Mouse (Mus musculus) liver, embryonic 16.5 days (tissue): ENCODE measurements around the gene Pcx. TPM values are rescaled to one million over a fixed set of nuclear protein-coding genes. Genes with fewer than 3 reads are reported as not detected.

Source experiments
- ATAC-seq: fragments of 200-750 bp; cut with Nextera tagmentation; 2 replicates; pipeline ENCODE4 v1.8.0; 2017; ENCODE audit warnings: low read depth, mild to moderate bottlenecking, moderate number of reproducible peaks, moderate library complexity
- H3K27ac ChIP-seq: fragments of 300-500 bp; sonication (generic); 2 replicates; pipeline ENCODE4 v1.5.1; 2014; ENCODE audit warnings: mild to moderate bottlenecking, low read length
- H3K27me3 ChIP-seq: fragments of 300-500 bp; sonication (generic); 2 replicates; pipeline ENCODE4 v1.6.1; 2014; ENCODE audit warnings: low read depth, low read length, mixed read lengths; ENCODE audit not compliant: control insufficient read depth, insufficient read depth
- H3K36me3 ChIP-seq: fragments of 300-500 bp; sonication (generic); 2 replicates; pipeline ENCODE4 v1.6.1; 2014; ENCODE audit warnings: mild to moderate bottlenecking; ENCODE audit not compliant: control insufficient read depth, insufficient read depth
- H3K4me1 ChIP-seq: fragments of 300-500 bp; sonication (generic); 2 replicates; pipeline ENCODE4 v1.6.1; 2014; ENCODE audit warnings: low read depth, low read length, mixed read lengths; ENCODE audit not compliant: control insufficient read depth
- H3K4me2 ChIP-seq: fragments of 300-500 bp; sonication (generic); 2 replicates; pipeline ENCODE4 v1.6.1; 2014; ENCODE audit warnings: low read depth, low read length, mixed read lengths
- H3K4me3 ChIP-seq: fragments of 300-500 bp; sonication (generic); 2 replicates; pipeline ENCODE4 v1.5.1; 2014; ENCODE audit warnings: low read depth, mild to moderate bottlenecking, low read length
- H3K9ac ChIP-seq: fragments of 300-500 bp; sonication (generic); 2 replicates; pipeline ENCODE4 v1.6.1; 2014; ENCODE audit warnings: low read depth, low read length
- H3K9me3 ChIP-seq: fragments of 300-500 bp; sonication (generic); replicated peaks from 2 replicates; pipeline ENCODE4 v1.6.1; 2016; ENCODE audit warnings: low read length; ENCODE audit not compliant: control insufficient read depth
- WGBS: fragments of 180-500 bp; shearing (Covaris S2); extraction: QIAGEN DNeasy Blood & Tissue Kit; methylation state at CpG from one replicate; pipeline ENCODE4 v1.1.7; 2014; ENCODE audit not compliant: insufficient replicate concordance; 5-methylcytosine and 5-hydroxymethylcytosine counted together
- polyA plus RNA-seq: library from polyadenylated mRNA; unstranded; fragments of >200 nt; fragmentation: Nextera tagmentation; extraction: Ambion mirVana; gene quantifications from 2 replicates; pipeline ENCODE4 v1.2.1, GENCODE M21; 2015

Gene Pcx
- 88.7 and 118 TPM in 2 replicates for polyA plus RNA-seq

DNA sequence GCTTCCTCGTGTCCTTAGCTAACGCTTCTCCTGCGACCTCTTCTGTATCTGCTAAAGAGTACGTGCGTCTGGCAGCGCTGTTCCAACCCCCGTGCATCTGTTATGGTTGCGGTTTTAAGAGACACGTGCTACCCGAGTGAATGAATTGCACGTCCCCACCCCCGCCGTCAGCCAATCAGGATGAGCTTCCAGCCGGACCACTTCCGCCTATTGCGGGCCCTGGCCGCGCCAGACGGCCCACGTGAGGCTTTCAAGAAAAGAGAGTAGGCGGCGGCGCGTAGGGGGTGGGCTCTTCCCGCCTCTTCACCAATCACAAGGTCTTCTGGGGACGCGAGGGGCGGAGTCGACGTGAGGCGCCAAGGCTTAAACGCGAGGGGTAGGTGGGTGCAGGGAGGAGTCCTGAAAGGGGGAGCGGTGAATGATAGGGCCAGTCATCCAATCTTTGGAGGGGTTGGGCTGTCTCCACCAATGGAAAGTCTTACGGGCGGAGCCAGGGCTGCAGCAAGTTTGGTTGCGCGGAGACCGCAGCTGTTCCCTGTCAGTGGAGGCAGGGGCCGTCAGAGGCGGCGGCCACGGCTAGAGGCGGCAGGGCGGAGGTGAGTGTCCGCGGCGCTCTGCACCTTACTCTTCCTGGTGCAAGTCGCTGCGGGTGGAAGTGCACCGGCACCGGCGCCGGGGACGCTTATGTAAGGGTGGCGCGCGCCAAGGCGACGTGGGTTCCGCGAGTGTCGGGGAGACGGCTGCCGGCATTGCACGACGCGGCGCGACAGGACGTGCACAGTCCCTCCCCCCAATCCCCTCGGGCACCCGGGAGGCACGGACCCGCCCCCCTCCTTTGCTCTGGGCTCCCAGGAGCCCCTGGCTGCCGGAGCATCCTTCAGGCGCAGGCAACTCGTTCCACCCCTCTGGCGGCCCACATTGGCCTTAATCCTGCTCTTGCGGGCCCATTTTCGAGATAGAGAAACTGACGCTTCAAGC, at the start of gene Pcx:
TSS of gene Pcx (plus strand) at position 487 of the 978 bp plus-strand sequence.
- H3K36me3 ChIP-seq: no peaks in the 10 kb centered on the region
- H3K4me1 ChIP-seq: peaks cover 16% of the 10 kb centered on the region
- peak; percentile 97 for ATAC-seq
- H3K4me2 ChIP-seq: peak within 1 kb of the TSS; percentile 98
- peak within 1 kb of the TSS; percentile 85 for H3K9ac ChIP-seq
- H3K4me3 ChIP-seq: peak within 1 kb of the TSS; percentile 91
- WGBS: under 1% methylated on average over 81 of the region's 82 CpGs
- no peaks in the 10 kb centered on the region; the same call in 1 of the 2 replicates for H3K27me3 ChIP-seq
- H3K27ac ChIP-seq: peak within 1 kb of the TSS; percentile 51
- H3K9me3 ChIP-seq: no peaks in the 10 kb centered on the region

DNA sequence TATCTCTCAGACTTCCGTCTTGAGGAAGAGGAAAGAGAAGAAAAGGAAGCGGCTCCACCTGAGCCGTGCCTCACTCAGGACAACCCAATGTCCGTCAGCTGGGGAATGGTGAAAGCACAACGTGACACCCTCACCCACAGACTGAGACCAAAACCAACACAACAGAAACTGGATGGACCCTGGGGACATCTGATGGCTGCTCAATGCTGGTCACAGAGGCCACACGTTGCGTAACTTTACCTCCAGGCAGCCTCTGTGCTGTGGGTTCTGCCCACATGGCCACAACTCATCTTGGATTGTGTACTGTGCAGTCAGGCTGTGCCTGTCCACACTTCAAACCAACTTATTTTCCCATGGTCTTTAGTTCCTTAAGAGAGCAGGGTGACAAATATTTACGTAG, 48.3 kb upstream of the Pcx start:
- Histone ChIP-seq H3K4me2 (no peak overlapping the region), H3K4me1 (peaks cover 6% of the 10 kb centered on the region), H3K27me3 (no peaks in the 10 kb centered on the region), H3K9me3 (no peaks in the 10 kb centered on the region), H3K9ac (no peak overlapping the region), H3K36me3 (no peaks in the 10 kb centered on the region), H3K4me3 (no peak overlapping the region), H3K27ac (peak overlapping the region; percentile 56; the same call in 1 of the 2 replicates)
- WGBS: 22% methylated on average over 8 of the region's 8 CpGs
- peak; percentile 89 for ATAC-seq

GRCm38 (mm10) chr19:4464666-4465065, 45.6 kb upstream of the Pcx start:
- WGBS: 45% methylated on average over 4 of the region's 4 CpGs
- H3K9ac ChIP-seq: no peak overlapping the region
- no peak for ATAC-seq
- H3K4me3 ChIP-seq: no peak overlapping the region
- H3K36me3 ChIP-seq: no peaks in the 10 kb centered on the region
- H3K27me3 ChIP-seq: no peaks in the 10 kb centered on the region
- no peak overlapping the region for H3K4me2 ChIP-seq
- no peaks in the 10 kb centered on the region for H3K9me3 ChIP-seq
- peaks cover 6% of the 10 kb centered on the region for H3K4me1 ChIP-seq
- H3K27ac ChIP-seq: no peak overlapping the region

GRCm38 (mm10) chr19:4468363-4468762, 41.9 kb upstream of the Pcx start:
- Histone ChIP-seq H3K9me3 (no peaks in the 10 kb centered on the region), H3K4me3 (no peak overlapping the region), H3K36me3 (no peaks in the 10 kb centered on the region), H3K27me3 (no peaks in the 10 kb centered on the region; the same call in none of the 2 replicates), H3K9ac (no peak overlapping the region), H3K4me1 (no peaks in the 10 kb centered on the region), H3K27ac (no peak overlapping the region), H3K4me2 (no peak overlapping the region)
- WGBS: 15% methylated on average over 5 of the region's 5 CpGs
- ATAC-seq: no peak

GRCm38 (mm10) chr19:4473549-4473948, 36.7 kb upstream of the Pcx start:
- H3K4me2 ChIP-seq: no peak overlapping the region
- peaks cover 39% of the 10 kb centered on the region for H3K27me3 ChIP-seq
- no peaks in the 10 kb centered on the region for H3K36me3 ChIP-seq
- no peak overlapping the region for H3K9ac ChIP-seq
- H3K9me3 ChIP-seq: no peaks in the 10 kb centered on the region
- no peak for ATAC-seq
- WGBS: 73% methylated on average over 5 of the region's 5 CpGs
- no peak overlapping the region for H3K27ac ChIP-seq
- no peak overlapping the region for H3K4me3 ChIP-seq
- H3K4me1 ChIP-seq: peaks cover 5% of the 10 kb centered on the region; the same call in 1 of the 2 replicates

- H3K27me3 ChIP-seq: peaks cover 39% of the 10 kb centered on the region
These were observed 35.5 kb upstream of the Pcx start for GRCm38 (mm10) chr19:4474739-4475138.

GRCm38 (mm10) chr19:4475224-4475925, 34.9 kb upstream of the Pcx start:
- peaks cover 39% of the 10 kb centered on the region for H3K27me3 ChIP-seq
- WGBS: 55% methylated on average over 11 of the region's 11 CpGs

More at GRCm38 (mm10) chr19:4474739-4475138, 35.5 kb upstream of the Pcx start:
- Histone ChIP-seq H3K9ac (no peak overlapping the region), H3K27ac (no peak overlapping the region), H3K4me2 (no peak overlapping the region), H3K4me1 (peaks cover 5% of the 10 kb centered on the region; the same call in 1 of the 2 replicates), H3K9me3 (no peaks in the 10 kb centered on the region), H3K36me3 (no peaks in the 10 kb centered on the region), H3K4me3 (no peak overlapping the region)
- WGBS: 38% methylated on average over 3 of the region's 3 CpGs
- ATAC-seq: no peak

DNA sequence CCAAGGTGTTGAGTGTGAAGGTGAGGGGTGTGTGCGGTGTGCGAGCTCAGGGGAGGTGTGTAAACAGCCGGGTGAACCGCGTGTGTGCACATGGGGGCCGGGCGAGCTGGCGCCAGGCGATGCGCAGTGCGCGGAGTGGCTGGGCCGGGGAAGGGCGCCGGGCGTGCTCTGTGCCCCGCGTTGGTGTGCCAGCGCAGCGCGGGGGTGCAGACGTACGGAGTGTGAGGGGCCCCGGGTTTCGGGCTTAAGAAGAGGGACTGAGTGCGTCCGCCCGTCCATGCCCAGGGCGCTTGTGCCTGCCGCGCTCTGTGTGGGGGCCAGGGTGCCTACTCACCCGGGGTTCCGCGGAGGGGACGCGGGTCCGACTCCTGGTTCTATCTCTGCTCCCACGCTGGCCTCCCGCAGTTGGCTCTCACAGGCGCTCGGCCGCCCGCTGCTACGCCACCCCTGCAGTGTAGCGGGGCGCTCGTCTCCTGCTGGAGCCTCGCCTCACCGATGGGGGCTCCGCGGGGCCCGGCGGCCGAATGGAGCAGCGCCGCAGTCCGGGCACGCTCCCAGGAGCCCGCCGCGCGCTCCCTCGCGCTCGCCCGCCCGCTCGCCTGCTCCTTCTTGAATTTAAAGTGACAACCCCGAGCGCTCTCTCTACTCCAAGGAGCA, 33.5 kb upstream of the Pcx start:
- Histone ChIP-seq H3K9me3 (no peaks in the 10 kb centered on the region), H3K27me3 (peaks cover 39% of the 10 kb centered on the region), H3K9ac (peak overlapping the region; percentile 28; the same call in 1 of the 2 replicates), H3K27ac (no peak overlapping the region), H3K4me3 (peak overlapping the region; percentile 50), H3K4me2 (peak overlapping the region; percentile 66), H3K36me3 (no peaks in the 10 kb centered on the region), H3K4me1 (peaks cover 5% of the 10 kb centered on the region; the same call in 1 of the 2 replicates)
- ATAC-seq: peak; percentile 58
- WGBS: under 1% methylated on average over 69 of the region's 70 CpGs

More at GRCm38 (mm10) chr19:4475224-4475925, 34.9 kb upstream of the Pcx start:
- Histone ChIP-seq H3K4me2 (no peak overlapping the region), H3K36me3 (no peaks in the 10 kb centered on the region), H3K4me3 (no peak overlapping the region), H3K27ac (no peak overlapping the region), H3K9me3 (no peaks in the 10 kb centered on the region), H3K4me1 (peaks cover 5% of the 10 kb centered on the region; the same call in 1 of the 2 replicates), H3K9ac (no peak overlapping the region)
- ATAC-seq: no peak
